Mouse (Mus musculus) urinary bladder, postnatal 4 days (tissue): ENCODE measurements around the gene Aoah.

ENCODE experiments used
- DNase-seq, 2 experiments: peaks; one replicate each; pipeline ENCODE4 v3.0.0; 2021 to 2022; ENCODE audit warnings: low spot score in 2 of 2

The Aoah gene

DNA sequence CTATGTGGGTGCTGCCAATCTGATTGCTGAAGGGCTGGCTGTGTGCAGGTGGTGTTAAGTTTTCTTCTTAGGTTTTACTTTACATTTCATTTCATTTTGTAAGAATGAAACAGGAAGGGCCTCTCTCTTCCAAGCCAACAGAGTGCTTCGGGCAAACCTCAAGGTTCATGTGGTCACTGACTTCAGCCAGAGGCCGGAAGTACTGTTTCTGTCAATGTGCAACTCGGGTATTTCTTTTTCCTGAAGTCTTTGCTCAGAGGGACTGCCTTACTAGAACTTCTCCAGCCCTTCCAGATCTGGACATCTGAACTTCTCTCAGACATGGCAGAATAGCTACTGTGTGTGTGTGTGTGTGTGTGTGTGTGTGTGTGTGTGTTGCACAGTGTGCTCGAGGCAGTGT, at the start of gene Aoah:
Gene Aoah (plus strand): TSS at position 213 of the 400 bp plus-strand sequence.
- DNase-seq = no peak

DNA sequence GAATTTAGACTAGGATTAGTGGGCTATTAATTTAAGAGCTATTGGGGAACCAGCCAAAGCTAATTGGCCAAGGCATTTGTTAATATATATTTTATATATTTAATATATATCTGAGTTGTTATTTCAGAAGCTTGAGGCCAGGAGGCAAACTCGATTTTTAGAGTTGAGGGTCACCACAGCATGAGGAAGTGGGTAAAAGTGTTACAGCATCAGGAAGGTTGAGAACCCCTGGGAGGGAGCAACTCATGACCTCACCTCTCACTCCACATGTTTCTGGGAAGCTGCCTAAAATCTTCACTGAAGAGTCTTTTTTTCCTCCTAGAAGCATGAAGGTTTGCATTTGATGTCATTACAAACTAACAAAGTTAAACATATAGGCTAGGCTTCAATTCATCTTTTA, 39.1 kb upstream of the Aoah start:
- DNase-seq = no peak

DNA sequence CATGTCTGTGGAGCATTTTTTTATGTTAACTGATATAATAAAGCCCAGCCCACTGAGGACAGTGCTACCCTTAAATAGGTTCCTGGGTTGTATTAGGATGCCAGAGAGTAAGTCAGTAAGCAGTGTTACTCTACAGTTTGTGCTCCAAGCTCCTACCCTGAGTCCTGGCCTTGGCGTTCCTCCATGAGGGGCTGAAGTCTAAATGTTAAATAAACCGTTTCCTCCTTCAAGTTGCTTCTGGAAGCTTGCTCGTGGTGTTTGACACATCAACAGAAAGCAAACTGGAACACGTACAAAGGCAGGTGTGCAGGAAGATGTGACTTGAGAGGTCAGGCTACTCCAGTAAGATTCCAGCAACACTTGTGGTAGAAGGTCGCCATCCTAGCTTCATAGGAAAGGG, 10.3 kb upstream of the Aoah start:
- no peak for DNase-seq

DNA sequence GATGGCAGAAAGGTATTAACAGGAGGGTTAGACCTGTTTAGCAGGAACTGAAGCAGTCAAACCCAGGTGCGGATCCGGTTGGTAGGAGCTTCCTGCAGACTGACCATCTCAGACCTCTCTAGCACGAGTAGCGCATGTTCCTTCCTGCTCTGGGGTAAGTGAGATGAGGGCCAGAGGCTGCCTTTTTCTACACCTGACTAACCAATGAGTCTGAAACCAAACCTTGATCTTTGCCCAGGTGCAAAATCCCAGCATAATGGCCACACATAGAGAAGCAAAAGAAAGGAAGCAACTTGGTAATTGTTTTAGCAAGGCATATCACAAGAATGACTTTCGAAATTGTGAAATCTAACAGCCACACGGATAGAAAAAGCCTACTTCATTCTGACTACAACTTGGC, 9.9 kb upstream of the Aoah start:
- no peak for DNase-seq

DNA sequence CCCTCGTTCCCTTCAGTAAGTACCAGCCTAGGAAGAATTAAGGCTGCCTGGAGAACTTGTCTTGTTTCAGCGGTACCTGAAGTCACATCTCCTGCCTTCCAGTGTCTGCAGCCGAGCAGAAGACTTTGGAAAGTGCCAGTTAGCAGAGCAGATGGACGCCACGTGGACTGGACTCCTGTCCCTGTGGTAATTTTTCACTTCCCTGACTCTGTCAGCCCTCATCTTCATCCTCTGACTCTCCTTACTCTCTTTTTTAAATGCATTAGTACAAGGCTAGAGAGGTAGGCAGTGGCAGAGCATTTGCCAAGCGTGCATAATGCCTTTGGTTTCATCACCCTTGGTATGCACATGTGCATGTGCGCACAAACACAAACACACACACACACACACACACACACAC, 8.0 kb upstream of the Aoah start:
- DNase-seq = no peak

DNA sequence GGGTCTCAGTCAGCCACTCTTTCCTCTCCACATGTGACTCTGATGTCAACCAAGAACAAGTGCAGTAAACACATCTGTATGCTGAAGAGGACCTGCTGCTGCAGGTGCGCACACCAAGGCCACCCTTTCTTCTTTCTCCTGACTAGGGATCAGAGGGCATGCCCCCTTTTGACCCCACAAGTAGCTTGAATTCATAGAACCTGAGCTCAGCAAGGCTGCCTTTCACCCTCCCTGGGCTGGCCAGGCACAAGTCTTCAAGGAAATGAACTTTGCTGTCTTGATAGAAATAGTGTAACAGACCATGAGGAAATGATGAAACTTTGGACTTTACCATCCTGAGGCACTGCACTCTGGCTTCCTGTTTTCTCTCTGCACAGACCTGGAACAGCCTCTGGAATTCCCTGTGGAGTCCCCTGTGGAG, 7.1 kb upstream of the Aoah start:
- no peak for DNase-seq

DNA sequence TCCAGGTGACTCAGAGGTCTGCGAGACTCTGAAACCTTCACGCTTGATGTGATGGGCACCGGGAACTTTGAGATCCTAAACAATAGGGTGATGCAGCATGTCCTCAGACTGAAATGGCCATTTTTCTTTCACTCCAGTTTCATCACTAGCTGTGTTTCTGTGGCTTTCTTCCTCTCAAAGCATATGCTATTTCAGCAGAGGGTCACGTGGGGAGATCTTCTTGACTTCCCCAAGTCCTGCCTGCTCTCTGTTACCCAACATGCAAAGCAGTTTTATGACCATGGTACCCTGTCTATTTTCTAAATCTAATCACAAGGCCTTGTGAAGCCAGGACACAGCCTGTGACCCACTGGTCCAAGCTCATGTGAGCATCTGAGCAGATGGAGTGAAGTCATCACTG, 6.0 kb upstream of the Aoah start:
- no peak for DNase-seq

DNA sequence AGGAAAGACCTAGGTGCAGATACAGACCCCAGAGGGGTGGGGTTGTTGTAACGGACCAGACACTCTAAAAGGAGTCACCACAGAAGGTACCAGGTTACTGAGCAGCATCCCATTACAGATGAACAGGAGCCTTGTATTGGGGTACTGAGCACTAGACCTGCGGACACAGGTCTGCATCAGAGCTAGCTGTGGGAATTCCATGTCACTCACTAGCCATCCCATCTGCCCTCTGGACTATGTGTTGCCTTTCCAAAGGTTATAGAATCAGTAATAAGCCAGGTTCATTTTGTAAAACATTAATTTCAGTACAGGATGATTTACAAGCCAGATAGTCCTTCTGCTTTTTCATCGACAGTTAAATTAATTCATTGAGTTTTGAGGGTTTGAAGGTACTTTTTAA, 2.7 kb downstream of the Aoah start:
- no peak for DNase-seq

DNA sequence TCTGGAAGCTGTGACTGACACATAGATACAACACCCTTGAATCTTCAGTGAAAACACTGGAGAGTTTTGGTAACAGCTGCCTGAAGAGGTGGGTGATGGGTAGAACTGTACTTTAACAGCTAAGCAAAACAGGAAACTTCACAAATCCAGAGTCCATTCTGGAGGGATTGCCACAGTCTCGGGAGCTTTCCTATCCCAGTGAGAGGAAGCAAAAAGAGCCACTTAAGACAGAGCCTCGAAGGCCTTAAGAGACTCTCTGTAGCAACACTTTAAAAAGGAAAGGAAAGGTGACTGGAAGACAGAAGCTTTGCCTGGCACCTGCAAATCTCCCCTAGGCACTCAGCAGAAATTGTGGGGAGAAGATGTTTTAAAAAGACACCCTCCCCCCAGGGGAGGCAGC, 4.6 kb downstream of the Aoah start:
- no peak for DNase-seq

DNA sequence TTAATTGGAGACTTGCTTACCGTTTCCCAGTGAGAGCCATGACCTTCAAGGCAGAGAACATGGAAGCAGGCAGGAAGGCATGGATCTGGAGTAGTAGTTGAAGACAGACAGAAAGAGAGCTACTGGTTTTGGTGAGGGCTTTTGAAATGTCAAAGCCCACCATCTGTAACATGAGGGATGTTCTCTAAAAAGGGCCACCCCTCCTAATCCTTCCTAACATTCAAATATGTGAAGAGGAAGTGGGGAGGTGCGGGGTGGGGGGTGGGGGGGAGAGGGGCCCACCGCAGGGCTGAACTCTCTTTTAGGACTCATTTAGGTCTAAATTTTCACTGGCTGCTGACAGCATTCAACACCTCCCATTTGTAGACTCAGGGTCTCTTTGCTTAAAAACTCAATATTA, 5.9 kb downstream of the Aoah start:
- no peak for DNase-seq

DNA sequence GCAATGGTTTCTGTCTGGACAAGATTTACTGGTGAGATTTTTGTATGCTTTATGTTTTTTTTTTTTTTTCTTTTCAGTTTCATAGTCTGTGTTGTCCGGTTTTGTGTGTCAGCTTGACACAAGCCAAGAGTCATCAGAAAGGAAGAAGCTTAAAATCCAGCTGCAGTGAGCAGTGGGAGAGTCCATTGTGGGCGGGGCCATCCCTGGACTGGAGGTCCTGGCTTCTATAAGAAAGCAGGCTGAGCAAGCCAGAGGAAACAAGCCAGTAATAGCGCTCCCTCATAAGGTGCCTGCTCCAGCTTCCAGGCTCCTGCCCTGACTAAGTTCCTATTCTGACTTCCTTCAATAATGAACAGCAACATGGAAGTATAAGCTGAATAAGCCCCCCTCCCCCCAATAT, 6.7 kb downstream of the Aoah start:
- no peak for DNase-seq

DNA sequence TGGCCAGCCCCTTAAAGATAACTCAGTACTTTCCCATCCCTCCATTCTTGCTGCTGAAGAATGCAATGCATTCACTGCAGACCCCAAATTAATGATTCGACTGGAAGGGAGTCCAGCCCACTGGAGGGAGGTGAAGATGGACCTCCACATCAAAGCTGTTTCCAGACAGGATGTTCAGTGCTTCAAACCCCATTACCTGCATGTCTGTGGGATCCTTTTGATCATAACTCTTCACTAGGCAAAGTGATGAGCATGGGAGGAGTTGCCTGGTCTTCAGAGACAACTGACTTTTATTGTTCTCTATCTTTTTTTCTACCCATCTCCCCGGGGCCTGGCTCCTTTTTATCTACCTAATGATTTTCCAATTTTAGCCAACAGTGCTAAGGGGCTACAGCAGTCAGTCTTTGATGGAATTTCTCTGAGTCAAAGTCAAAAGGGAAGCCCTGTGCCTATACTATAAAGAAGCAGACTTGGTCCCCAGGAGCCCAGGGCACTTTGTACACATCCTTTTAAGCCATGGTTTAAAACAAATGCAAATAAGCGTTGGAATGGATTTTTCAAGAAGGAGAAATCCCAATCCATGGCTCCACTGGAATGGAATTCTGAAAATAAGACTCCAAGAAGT, 18.0 kb downstream of the Aoah start:
- DNase-seq = no peak

DNA sequence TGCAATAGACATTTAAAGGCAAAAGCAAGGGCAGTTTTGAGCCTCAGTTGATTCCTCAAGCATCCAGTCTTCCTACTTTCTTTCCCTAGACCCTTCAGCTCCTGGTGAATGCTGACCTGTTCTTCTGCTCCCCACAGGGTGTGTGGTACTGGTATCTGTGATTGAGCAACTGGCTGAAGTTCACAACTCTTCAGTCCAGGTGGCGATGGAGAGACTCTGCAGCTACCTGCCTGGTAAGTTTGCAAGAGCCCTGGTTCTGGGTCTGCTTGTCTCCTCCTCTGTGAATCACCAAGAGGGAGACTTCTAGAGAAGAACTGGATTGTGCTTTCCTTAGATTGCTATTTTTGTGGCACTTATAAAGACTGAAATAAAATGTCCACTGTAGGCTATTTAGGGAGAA, 22.5 kb downstream of the Aoah start:
- DNase-seq = no peak

DNA sequence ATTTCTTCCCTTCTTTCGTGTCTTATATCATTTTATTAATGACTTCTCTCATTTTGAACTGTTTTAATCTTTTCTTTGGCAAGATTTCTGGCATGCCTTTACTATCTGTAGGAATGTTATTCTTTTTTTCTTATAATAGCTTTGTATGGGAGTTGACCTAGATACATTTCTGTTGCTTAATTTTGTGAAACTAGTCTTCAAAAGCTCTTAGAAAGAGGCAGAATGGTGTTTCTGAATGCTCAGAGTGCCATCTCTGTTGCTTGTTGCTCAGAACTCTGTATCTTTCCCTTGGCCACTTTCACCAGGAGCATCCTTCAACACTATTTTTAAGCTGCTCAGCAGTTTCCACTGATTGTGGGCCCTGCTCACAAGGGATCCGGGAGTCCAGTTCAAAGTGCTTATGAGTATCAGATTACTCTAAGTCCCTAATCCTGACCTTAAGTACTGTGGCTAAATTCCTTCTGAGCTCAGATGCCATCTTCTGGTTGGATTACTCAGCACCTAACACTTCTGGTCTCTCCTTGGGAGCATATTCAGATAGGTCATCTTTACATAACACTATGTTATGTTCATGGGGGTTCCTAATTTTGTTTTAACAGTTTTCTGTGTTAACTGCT, 26.9 kb downstream of the Aoah start:
- DNase-seq = no peak

DNA sequence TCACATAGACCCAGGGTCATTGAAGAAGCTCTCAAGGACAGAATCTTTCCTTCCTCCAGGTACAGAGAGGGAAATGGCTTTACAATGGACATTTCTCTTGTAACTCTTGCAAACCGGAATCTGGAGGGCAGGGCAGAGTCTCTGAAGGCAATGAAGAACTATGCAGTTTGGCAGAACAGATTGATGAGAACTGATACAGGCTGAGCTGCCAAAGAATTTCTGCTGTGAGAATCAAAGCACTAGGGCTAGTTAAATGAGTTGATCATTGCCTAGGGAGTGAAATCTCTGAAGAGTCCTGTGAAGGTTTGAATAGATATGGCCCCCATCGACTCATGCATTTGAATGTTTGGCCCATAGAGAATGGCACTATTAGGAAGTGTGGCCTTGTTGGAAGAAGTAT, 34.8 kb downstream of the Aoah start:
- DNase-seq = no peak

DNA sequence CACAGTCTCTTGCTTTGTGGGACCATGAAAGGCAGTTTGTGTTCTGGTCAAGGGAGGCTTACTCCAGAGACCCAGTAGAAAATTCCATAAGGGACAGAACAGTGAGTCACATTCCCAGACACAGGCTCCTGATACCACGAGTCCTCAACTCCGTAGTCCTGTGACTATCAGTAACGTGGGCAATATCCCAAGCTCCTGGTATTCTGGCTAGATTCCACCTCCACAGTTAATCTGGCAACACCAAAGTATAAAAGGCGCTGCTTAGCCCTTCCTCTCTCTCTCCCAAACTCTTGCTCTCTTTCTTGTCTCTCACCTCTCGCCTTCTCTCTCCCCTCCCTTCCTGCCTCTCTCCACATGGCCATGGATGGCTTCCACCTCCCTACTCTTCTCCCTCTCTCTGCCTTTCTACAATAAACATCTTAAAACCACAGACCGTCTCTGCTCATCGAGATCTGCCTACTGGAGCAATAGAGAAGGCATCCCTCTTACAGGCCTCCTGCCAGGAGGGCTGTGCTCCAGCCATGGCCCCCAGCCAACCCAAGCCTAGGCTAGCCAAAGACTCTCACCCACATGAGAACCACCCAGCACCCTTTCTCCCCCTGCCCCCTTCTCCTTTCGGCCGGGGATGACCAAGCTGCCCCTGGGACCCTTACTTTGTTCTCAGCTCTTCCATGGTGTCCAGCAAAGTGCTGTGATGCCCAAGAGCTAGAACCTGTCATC, 35.4 kb downstream of the Aoah start:
- no peak for DNase-seq

DNA sequence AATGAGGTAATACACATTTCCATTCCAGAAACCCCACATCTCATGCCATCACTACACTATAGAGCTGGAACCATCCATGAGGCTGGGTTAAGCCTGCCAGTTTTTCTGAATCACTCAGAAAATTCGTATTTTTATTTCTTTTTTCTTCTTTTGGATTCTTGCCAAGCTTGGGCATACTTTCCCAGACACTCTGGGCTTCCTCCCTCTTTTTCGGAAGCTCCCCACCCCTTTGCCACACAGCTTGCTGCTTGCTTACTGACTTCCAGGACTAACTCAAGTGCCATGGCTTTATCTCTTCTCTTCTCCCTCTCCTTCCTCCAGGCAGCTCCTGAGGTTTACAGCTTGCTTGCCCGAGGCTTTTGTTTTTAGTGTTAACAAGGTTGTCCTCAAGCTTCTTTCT, 62.0 kb downstream of the Aoah start:
- no peak for DNase-seq

DNA sequence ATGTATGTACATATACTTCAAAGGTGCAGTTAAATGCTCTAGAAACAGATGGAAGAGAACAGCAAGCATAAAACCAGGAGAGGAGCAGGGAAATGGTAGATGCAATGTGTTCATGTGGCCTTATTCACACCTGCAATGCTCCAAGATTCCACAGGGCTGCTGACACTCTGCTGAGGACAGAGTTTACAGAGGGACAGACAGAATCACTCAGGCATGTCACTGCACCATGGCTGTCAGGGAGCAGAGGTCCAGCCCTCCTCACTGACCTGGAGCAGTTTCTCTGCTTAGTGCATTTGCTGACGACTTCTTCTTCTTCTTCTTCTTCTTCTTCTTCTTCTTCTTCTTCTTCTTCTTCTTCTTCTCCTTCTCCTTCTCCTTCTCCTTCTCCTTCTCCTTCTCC, 105.5 kb downstream of the Aoah start:
- no peak for DNase-seq

DNA sequence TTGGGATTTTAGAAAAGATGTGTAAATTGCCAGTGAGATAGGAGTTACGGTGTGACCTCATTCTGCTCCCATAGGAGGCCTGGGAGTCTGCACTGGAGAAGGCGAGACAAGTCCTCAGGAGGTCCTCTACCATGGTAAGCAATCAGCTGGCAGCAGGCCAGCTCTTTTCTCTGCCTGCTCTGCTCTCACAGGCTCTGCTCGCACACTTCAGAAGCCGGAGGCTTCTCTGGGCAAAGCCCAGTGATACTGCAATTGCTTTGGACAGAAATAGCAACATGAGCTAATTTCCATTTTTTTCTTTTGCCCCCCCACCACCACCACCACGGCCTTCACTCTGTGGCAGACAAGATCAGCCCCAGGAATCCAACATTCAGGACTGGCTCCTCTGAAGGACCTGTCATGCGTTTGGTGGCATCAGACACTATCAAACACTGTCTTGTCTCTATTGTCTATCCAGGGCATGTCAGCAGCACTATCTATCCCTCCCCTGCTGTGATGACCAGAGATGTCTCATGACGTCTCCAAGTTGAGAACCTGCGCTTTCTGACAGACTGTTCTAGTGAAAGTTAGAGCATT, 106.6 kb downstream of the Aoah start:
- no peak for DNase-seq

DNA sequence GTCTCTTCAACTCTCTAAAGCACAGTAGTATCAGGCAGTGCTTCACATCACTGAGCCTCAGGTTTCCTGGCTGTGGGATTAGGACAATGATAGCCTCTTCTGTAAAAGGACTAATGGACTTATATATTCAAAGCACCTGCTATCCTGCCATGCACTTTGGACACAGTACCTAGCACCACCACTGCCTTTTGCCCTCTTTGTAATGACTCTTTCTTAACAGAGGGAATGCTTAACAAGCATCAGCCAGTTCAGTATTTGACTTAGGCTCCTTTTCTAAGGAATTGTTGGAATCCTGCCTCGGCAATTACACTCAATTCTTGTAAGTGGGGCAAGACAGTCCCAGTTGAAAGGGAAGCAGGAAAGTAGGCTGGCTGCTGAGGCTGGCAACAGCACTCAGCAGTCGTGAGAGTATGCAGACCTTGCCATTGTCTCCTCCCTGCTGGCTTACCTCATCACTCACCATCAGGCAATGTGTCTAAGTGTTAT, 107.1 kb downstream of the Aoah start:
- no peak for DNase-seq

DNA sequence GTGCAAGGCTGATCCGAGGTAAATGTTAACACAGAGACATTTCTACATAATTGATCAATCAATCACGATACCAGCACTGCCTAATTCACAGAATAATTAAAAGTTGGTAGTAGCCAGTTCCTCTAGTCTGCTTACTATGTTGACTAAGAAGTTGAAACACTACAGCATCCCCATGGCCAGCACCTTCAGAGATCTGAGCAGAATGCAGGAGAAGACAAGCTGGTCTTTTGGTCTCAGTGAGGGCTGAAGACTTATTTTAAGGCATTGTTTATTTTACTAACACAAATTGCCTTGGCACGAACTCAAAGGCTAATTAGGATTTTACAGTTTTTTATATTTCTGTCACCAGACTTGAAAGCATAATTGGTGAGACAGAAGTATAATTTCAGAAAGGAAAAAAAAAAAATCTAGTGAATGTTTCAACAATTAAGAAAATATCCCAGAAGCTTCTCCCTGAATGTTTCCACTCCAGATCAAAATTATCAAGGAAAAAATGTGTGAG, 107.8 kb downstream of the Aoah start:
- no peak for DNase-seq

DNA sequence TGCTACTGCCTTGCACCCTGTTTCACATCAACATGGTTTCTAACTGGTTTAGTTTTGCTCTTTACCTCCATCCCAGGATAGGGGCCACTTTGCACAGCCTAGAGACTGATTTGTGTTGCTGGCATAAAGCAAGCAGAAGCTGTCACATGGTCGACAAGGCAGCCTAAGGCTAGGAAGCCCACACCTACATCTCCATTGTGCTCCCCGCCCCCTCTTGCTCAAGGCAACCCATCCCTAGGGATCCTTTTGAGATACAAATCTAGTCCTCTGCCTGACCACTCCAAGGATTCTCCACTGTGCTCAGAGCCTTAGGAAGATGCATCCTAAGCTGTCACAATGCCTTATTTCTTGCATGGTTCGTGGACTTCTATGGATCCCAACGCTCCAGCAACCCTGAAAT, 110.2 kb downstream of the Aoah start:
- no peak for DNase-seq

DNA sequence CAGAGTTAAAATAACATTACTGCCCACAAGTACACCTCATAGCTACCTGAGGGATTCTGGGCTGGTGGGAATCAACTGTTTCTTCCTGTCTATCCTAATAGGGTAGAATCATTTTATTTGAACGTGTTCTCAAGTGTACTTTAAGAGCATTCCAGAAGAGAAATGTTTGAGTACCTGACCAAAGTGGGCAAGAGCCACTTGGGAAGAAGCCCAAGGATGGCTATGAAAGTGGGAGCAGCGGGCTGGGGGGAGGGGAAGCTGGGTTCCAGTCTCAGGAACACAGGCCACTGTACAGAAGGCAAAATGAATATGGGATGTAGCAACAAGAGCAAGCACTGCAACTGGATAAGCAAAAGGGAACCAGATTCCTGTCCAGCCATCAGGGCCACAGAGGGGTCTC, 111.3 kb downstream of the Aoah start:
- DNase-seq = no peak
